Mouse (Mus musculus) heart, embryonic 15.5 days (tissue): Measurements from ENCODE around the gene Cdc42ep5. TPM values are rescaled to one million over a fixed set of nuclear protein-coding genes. Genes with fewer than 3 reads are reported as not detected.

Experiments used
- ATAC-seq: fragments of 200-750 bp; cut with Nextera tagmentation; replicated peaks from 2 replicates; pipeline ENCODE4 v1.8.0; 2017; ENCODE audit warnings: low read depth, moderate TSS enrichment; ENCODE audit not compliant: insufficient number of reproducible peaks, insufficient read depth, low FRiP score
- H3K27ac ChIP-seq: fragments of 300-500 bp; sonication (generic); 2 replicates; pipeline ENCODE4 v1.5.1; 2015; ENCODE audit warnings: mild to moderate bottlenecking, inconsistent platforms
- H3K27me3 ChIP-seq: fragments of 300-500 bp; sonication (generic); 2 replicates; pipeline ENCODE4 v1.6.1; 2015; ENCODE audit warnings: inconsistent platforms
- H3K36me3 ChIP-seq: fragments of 300-500 bp; sonication (generic); 2 replicates; pipeline ENCODE4 v1.6.1; 2015; ENCODE audit warnings: mild to moderate bottlenecking, inconsistent platforms
- H3K4me1 ChIP-seq: fragments of 300-500 bp; sonication (generic); replicated peaks from 2 replicates; pipeline ENCODE4 v1.6.1; 2015; ENCODE audit warnings: inconsistent platforms
- H3K4me2 ChIP-seq: fragments of 300-500 bp; sonication (generic); 2 replicates; pipeline ENCODE4 v1.6.1; 2015; ENCODE audit warnings: inconsistent platforms, mild to moderate bottlenecking, moderate library complexity
- H3K4me3 ChIP-seq: fragments of 300-500 bp; sonication (generic); 2 replicates; pipeline ENCODE4 v1.5.1; 2015; ENCODE audit warnings: mild to moderate bottlenecking, inconsistent platforms
- H3K9ac ChIP-seq: fragments of 300-500 bp; sonication (generic); 2 replicates; pipeline ENCODE4 v1.6.1; 2015; ENCODE audit warnings: mild to moderate bottlenecking, inconsistent platforms
- H3K9me3 ChIP-seq: fragments of 300-500 bp; sonication (generic); replicated peaks from 2 replicates; pipeline ENCODE4 v1.6.1; 2016; ENCODE audit warnings: inconsistent platforms
- WGBS: fragments of 180-500 bp; shearing (Covaris S2); methylation state at CpG from one replicate; pipeline ENCODE4 v1.1.7; 2015; ENCODE audit warnings: mixed read lengths; 5-methylcytosine and 5-hydroxymethylcytosine counted together
- polyA plus RNA-seq: library from polyadenylated mRNA; unstranded; fragments of >200 nt; fragmentation: Nextera tagmentation; extraction: Ambion mirVana; gene quantifications from 2 replicates; pipeline ENCODE4 v1.2.1, GENCODE M21; 2015

Cdc42ep5 gene
- polyA plus RNA-seq, 1 experiment from 2014 or later: 25.6 TPM

- WGBS: 67% methylated on average over 5 of the region's 5 CpGs
- H3K4me2 ChIP-seq: no peak overlapping the region
- peaks cover 9% of the 10 kb centered on the region for H3K27me3 ChIP-seq
- no peaks in the 10 kb centered on the region for H3K9me3 ChIP-seq
- H3K9ac ChIP-seq: no peak overlapping the region
- H3K27ac ChIP-seq: no peak overlapping the region
- no peak for ATAC-seq
- H3K36me3 ChIP-seq: no peaks in the 10 kb centered on the region
- H3K4me1 ChIP-seq: peaks cover 17% of the 10 kb centered on the region
- no peak overlapping the region for H3K4me3 ChIP-seq
Measured at GRCm38 (mm10) chr7:4154356-4154755, 10.3 kb downstream of the Cdc42ep5 start.

- 26% methylated on average over 22 of the region's 22 CpGs for WGBS
- H3K36me3 ChIP-seq: peaks cover 14% of the 10 kb centered on the region
- ATAC-seq: no peak
- H3K27ac ChIP-seq: no peak overlapping the region
- H3K4me3 ChIP-seq: peak overlapping the region; percentile 74
- H3K4me2 ChIP-seq: peak overlapping the region; percentile 89
- peaks cover 31% of the 10 kb centered on the region for H3K4me1 ChIP-seq
- peaks cover 9% of the 10 kb centered on the region for H3K27me3 ChIP-seq
- no peak overlapping the region for H3K9ac ChIP-seq
- no peaks in the 10 kb centered on the region for H3K9me3 ChIP-seq
Measured at GRCm38 (mm10) chr7:4151241-4151640, 13.4 kb downstream of the Cdc42ep5 start.

DNA sequence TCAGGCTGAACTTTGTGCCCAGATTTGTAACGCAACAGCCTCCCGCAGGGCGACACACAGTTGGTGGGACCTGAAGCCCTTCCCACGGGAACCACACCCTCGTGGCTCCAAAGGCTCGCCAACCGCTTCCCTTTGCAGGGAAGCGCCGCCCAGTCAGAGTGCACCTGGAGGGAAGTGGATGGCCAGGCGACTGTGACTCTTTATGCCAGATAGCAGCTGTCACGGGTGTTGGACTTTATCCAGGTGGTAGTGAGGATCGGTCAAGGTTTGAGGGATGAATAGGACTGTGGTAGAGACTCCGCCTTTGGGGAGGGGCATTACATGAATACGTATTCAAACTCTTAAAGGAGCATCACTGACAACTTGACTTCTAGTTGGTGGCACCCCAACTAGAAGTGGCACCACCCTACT, 13.8 kb downstream of the Cdc42ep5 start:
- Histone ChIP-seq H3K36me3 (peaks cover 18% of the 10 kb centered on the region), H3K4me2 (peak overlapping the region; percentile 89), H3K9me3 (no peaks in the 10 kb centered on the region), H3K27ac (no peak overlapping the region), H3K4me1 (peaks cover 31% of the 10 kb centered on the region), H3K27me3 (peaks cover 9% of the 10 kb centered on the region), H3K4me3 (peak overlapping the region; percentile 74), H3K9ac (no peak overlapping the region)
- ATAC-seq: no peak
- WGBS: 13% methylated on average over 14 of the region's 14 CpGs

- Histone ChIP-seq H3K4me3 (peak within 1 kb of the TSS; percentile 74), H3K27me3 (peaks cover 9% of the 10 kb centered on the region), H3K36me3 (peaks cover 25% of the 10 kb centered on the region), H3K27ac (peak within 1 kb of the TSS; percentile 95), H3K9me3 (no peaks in the 10 kb centered on the region), H3K4me2 (peak within 1 kb of the TSS; percentile 89), H3K4me1 (peaks cover 31% of the 10 kb centered on the region), H3K9ac (peak within 1 kb of the TSS; percentile 70)
- ATAC-seq: peak; percentile 4
- WGBS: 2% methylated on average over 14 of the region's 14 CpGs
Measured at GRCm38 (mm10) chr7:4150059-4150541, 14.6 kb downstream of the Cdc42ep5 start, which contains the start of gene Leng9. Leng9 (minus strand) TSS chr7:4150374.

DNA sequence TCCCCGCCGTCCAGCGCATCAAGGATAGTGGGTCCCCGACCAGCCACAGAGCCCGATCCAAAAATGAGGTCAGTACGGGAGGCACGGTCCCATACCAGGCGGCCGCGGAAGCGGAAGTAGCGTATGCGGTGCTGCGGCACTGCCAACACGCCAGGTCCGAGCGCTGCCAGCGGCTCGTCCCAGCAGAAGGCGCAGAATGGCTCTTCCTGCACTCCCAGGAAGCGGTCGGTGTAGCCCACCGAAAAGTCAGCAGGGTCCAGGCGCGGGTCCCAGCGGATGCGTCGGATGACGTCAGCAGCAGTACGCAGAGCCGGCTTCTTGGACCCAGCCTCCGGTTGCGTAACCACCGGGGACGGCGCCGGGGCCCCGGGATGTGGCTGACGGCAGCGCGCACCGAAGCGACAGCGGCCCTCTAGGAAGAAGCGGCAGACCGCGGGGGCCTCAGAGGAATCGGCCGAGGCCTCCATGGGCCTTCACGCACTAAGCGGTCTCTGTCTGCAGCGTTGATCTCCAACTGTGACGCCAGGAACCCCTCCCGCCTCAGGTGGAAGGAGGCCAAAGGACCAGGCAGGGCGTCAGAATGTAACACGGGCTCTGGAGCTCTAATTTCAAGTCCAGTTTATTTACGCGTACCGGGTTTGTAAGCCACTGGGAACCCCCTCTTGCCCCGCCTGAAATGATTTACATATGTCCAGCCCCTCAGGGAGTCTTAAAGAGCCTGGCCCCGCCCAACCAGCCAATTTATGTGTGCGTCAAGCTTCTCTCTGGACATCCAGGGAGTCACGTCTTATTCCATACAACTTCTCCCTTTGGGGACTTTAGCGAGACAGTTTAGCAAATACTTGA, 15.2 kb downstream of the Cdc42ep5 start:
- peaks cover 32% of the 10 kb centered on the region for H3K36me3 ChIP-seq
- peak overlapping the region; percentile 89 for H3K4me2 ChIP-seq
- H3K9ac ChIP-seq: peak overlapping the region; percentile 70
- H3K27me3 ChIP-seq: peaks cover 9% of the 10 kb centered on the region
- peak; percentile 71 for ATAC-seq
- peaks cover 31% of the 10 kb centered on the region for H3K4me1 ChIP-seq
- H3K9me3 ChIP-seq: no peaks in the 10 kb centered on the region
- peak overlapping the region; percentile 95 for H3K27ac ChIP-seq
- peak overlapping the region; percentile 74 for H3K4me3 ChIP-seq
- WGBS: under 1% methylated on average over 64 of the region's 64 CpGs

GRCm38 (mm10) chr7:4148341-4149208, 16.1 kb downstream of the Cdc42ep5 start:
- peaks cover 31% of the 10 kb centered on the region for H3K4me1 ChIP-seq
- peaks cover 41% of the 10 kb centered on the region for H3K36me3 ChIP-seq
- H3K4me3 ChIP-seq: peak overlapping the region; percentile 74
- no peaks in the 10 kb centered on the region for H3K9me3 ChIP-seq
- H3K27ac ChIP-seq: peak overlapping the region; percentile 95
- peak overlapping the region; percentile 89 for H3K4me2 ChIP-seq
- 23% methylated on average over 18 of the region's 18 CpGs for WGBS
- peak overlapping the region; percentile 70 for H3K9ac ChIP-seq
- peak; percentile 37 for ATAC-seq
- peaks cover 9% of the 10 kb centered on the region for H3K27me3 ChIP-seq

- ATAC-seq: no peak
- H3K4me1 ChIP-seq: peaks cover 31% of the 10 kb centered on the region
- no peak overlapping the region for H3K4me3 ChIP-seq
- H3K27ac ChIP-seq: peak overlapping the region; percentile 95
- no peaks in the 10 kb centered on the region for H3K9me3 ChIP-seq
- H3K36me3 ChIP-seq: peaks cover 48% of the 10 kb centered on the region
- no peak overlapping the region for H3K9ac ChIP-seq
- peaks cover 9% of the 10 kb centered on the region for H3K27me3 ChIP-seq
- WGBS: 79% methylated on average over 4 of the region's 4 CpGs
- H3K4me2 ChIP-seq: peak overlapping the region; percentile 89; the same call in 1 of the 2 replicates
Measured at GRCm38 (mm10) chr7:4147836-4148235, 16.8 kb downstream of the Cdc42ep5 start.

DNA sequence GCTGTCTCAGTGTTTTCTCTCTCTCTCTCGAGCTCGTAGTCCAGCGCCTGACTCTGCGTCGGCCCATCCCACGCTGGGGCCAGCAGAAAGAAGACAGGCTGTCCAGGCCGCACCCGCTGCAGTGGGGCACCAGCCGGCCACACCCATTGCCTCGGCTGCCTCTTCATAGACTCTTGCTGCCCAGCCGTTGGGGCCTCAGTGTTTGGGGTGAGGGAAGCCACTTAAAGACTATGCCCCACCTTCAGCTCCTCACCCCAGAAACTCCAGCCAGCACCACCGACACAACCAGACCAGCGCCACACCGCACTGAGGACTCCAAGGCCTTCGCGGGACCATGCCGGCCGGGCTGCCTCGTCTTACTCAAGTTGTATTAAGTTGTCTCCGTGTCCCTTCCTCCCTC, 17.3 kb downstream of the Cdc42ep5 start:
- WGBS: 82% methylated on average over 20 of the region's 20 CpGs
- ATAC-seq: no peak
- H3K36me3 ChIP-seq: peaks cover 53% of the 10 kb centered on the region

DNA sequence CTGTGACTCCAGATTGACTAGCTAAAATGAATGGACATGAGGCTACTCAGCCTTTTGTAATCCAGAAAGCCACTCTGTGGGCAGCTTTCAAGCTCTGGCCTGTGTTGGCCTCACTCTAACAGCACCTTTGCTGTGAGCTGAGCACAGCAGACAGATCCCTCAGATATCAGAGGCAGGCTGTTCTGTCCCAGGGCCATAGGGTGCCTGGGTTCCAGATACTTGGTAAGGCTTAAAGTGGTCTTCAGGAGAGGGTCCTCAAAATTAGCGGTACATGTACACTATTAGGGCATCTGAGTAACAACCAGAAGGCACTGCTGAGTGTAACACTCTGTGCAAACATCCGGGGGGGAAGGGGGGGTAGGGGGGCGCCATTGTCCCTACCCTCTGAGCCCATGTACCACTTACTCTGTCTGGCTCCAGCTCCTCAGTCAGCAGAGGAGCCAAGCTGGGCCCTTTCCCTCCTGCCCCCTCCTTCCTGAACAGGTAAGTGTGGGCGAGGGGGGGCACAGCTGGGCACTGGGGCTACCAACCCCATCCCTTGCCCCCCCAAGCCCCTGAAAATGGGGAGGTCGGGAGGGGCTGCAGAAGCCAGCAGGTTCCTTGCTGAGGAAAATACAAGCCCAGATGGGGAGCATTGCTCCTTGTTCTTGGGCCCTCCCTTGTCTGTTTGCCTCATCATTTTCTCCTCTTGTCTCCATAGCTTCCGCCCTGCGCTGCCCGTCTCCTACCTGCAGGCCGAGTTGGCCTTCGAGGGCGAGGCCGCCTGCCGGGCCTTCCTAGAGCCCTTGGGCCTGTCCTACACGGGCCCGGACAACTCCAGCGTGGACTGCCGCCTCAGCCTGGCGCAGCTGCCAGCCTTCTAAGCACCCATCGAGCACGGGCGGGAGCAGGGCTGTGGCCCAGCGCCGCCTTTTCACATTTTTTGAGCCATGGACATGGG, 18.1 kb downstream of the Cdc42ep5 start:
- WGBS: 92% methylated on average over 23 of the region's 23 CpGs
- Histone ChIP-seq H3K4me1 (peaks cover 31% of the 10 kb centered on the region), H3K27ac (no peak overlapping the region), H3K4me3 (no peak overlapping the region), H3K9ac (no peak overlapping the region), H3K36me3 (peaks cover 61% of the 10 kb centered on the region), H3K4me2 (no peak overlapping the region), H3K9me3 (no peaks in the 10 kb centered on the region), H3K27me3 (peaks cover 8% of the 10 kb centered on the region)
- no peak for ATAC-seq

More for the DNA sequence above, 17.3 kb downstream of the Cdc42ep5 start:
- Histone ChIP-seq H3K27ac (no peak overlapping the region), H3K4me3 (no peak overlapping the region), H3K27me3 (peaks cover 9% of the 10 kb centered on the region), H3K9me3 (no peaks in the 10 kb centered on the region), H3K9ac (no peak overlapping the region), H3K4me2 (no peak overlapping the region), H3K4me1 (peaks cover 31% of the 10 kb centered on the region)

DNA sequence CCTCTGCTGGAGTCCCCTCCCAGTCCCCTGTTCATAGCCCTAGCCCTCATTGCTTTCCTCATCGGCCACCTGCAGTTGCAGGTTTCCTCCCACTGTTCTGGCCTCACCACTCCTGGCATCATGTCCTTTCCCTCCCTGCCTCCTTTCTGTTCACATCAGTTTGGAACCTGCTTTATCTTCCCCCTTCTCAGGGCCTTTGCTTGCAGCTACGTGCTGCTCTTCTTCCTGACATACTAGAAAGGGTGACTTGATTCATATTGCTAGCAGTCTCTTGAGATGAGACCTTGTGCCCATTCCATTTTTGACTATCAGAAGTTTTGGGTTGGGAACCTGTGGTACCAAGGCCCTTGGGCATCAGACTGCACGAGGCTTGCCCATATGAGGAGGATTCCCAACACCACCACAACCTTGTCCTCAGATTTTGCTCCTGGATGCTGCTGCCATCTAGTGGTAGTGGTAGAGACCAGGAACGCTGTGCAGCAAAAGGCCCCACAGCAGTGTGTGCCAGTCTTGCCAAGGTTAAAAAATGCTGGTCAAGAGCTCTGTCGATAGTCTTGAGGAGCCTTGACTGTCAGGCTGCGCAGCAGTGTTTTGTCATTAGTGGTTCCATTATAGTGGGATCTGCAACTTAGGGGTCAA, 19.0 kb downstream of the Cdc42ep5 start:
- Histone ChIP-seq H3K9me3 (no peaks in the 10 kb centered on the region), H3K27me3 (no peaks in the 10 kb centered on the region), H3K36me3 (peaks cover 70% of the 10 kb centered on the region), H3K4me2 (no peak overlapping the region), H3K9ac (no peak overlapping the region), H3K27ac (no peak overlapping the region), H3K4me3 (no peak overlapping the region), H3K4me1 (peaks cover 22% of the 10 kb centered on the region)
- WGBS: 65% methylated on average over 6 of the region's 6 CpGs
- no peak for ATAC-seq
